Mouse (Mus musculus): ENCODE measurements at regions not wholly inside any gene's neighbourhood (a gene's known extent, or its start where the extent isn't known, plus 50 kb on each side); places are given as distances from the start of the nearest gene placed in this dataset.

GRCm38 (mm10) chr11:27280791-27281190 lies 687.0 kb upstream of the Vrk2 start:
- H3K4me1 ChIP-seq (ENCODE audit: control insufficient read depth, insufficient read depth, low read length), result no peaks in the 10 kb centered on the region
- H3K27ac ChIP-seq (ENCODE audit: insufficient read depth, low read length), result no peak overlapping the region
- peaks cover 16% of the 10 kb centered on the region for H3K9me3 ChIP-seq (replicated peaks; ENCODE audit: control insufficient read depth, insufficient read depth, low read length, poor library complexity, severe bottlenecking)
- no peak for TF ChIP-seq POLR2A (IDR thresholded peaks at IDR 0.05; ENCODE audit: insufficient read depth, low read length)
- TF ChIP-seq EP300 (IDR thresholded peaks at IDR 0.05; ENCODE audit: insufficient read depth, low read depth, low read length), result no peak
- no peak for TF ChIP-seq CTCF (IDR thresholded peaks at IDR 0.05; ENCODE audit: low read depth, low read length)
- no peak overlapping the region for H3K4me3 ChIP-seq (ENCODE audit: low read depth, low read length)
- no peaks in the 10 kb centered on the region for H3K36me3 ChIP-seq (ENCODE audit: control insufficient read depth, insufficient read depth, low read length, poor library complexity, severe bottlenecking)
- no peaks in the 10 kb centered on the region for H3K27me3 ChIP-seq (ENCODE audit: control insufficient read depth, insufficient read depth, low read length, poor library complexity, severe bottlenecking)
- H3K9ac ChIP-seq (ENCODE audit: low read depth, poor library complexity, severe bottlenecking), result no peak overlapping the region

- Histone ChIP-seq H3K36me3 (ENCODE audit: control insufficient read depth, insufficient read depth, low read length, poor library complexity, severe bottlenecking) (no peaks in the 10 kb centered on the region), H3K27ac (ENCODE audit: insufficient read depth, low read length) (no peak overlapping the region), H3K9me3 (replicated peaks; ENCODE audit: control insufficient read depth, insufficient read depth, low read length, poor library complexity, severe bottlenecking) (no peaks in the 10 kb centered on the region), H3K27me3 (ENCODE audit: control insufficient read depth, insufficient read depth, low read length, poor library complexity, severe bottlenecking) (no peaks in the 10 kb centered on the region), H3K4me3 (ENCODE audit: low read depth, low read length) (no peak overlapping the region), H3K9ac (ENCODE audit: low read depth, poor library complexity, severe bottlenecking) (no peak overlapping the region), H3K4me1 (ENCODE audit: control insufficient read depth, insufficient read depth, low read length) (no peaks in the 10 kb centered on the region)
- TF ChIP-seq CTCF (IDR thresholded peaks at IDR 0.05; ENCODE audit: low read depth, low read length) (peak; percentile 50), POLR2A (IDR thresholded peaks at IDR 0.05; ENCODE audit: insufficient read depth, low read length) (no peak)
Measured at GRCm38 (mm10) chr11:27264253-27264652, 670.5 kb upstream of the Vrk2 start.

DNA sequence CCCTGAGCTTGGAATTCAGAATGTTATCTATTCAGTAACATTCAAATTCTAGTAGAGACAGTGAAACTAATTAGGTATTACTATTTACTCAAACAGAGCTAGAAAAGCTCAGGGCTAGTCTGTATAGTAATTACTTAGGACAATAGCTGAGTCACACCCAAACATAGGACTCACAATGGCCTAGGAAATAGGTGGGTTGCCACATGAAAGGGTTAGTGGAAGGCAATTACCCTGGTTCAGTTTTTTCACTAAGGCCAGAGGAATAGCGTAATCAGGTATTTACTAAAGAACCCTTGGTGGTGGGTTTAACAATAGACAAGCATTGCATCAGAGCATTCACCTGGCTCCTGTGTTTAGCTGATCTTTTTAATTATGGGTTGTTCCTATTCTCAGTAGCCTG lies 664.7 kb upstream of the Vrk2 start:
- Histone ChIP-seq H3K9me3 (replicated peaks; ENCODE audit: control insufficient read depth, insufficient read depth, low read length, poor library complexity, severe bottlenecking) (no peaks in the 10 kb centered on the region), H3K27me3 (ENCODE audit: control insufficient read depth, insufficient read depth, low read length, poor library complexity, severe bottlenecking) (no peaks in the 10 kb centered on the region), H3K4me1 (ENCODE audit: control insufficient read depth, insufficient read depth, low read length) (no peaks in the 10 kb centered on the region), H3K27ac (ENCODE audit: insufficient read depth, low read length) (no peak overlapping the region), H3K36me3 (ENCODE audit: control insufficient read depth, insufficient read depth, low read length, poor library complexity, severe bottlenecking) (no peaks in the 10 kb centered on the region), H3K4me3 (ENCODE audit: low read depth, low read length) (no peak overlapping the region), H3K9ac (ENCODE audit: low read depth, poor library complexity, severe bottlenecking) (no peak overlapping the region)
- TF ChIP-seq EP300 (IDR thresholded peaks at IDR 0.05; ENCODE audit: insufficient read depth, low read depth, low read length) (no peak), CTCF (IDR thresholded peaks at IDR 0.05; ENCODE audit: low read depth, low read length) (no peak), POLR2A (IDR thresholded peaks at IDR 0.05; ENCODE audit: insufficient read depth, low read length) (no peak)

DNA sequence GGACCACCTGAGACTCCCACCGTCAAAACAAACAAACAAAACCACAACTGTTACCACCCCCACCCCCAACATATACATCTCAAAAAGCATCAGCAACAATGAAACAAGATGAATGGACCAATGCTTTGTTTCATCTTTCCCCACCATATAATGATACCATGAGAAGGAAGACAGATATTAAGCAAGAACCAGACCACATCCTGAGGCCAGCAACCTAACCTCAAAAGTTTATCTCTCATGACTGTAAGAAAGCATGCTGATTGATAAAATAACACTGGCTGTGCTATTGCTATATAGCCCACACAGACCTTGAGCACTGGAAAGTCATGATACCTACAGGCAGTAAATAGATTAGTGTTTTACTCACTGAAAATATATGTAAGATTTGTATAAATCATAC lies 642.1 kb upstream of the Vrk2 start:
- Histone ChIP-seq H3K9ac (ENCODE audit: low read depth, poor library complexity, severe bottlenecking) (no peak overlapping the region), H3K9me3 (replicated peaks; ENCODE audit: control insufficient read depth, insufficient read depth, low read length, poor library complexity, severe bottlenecking) (no peaks in the 10 kb centered on the region), H3K36me3 (ENCODE audit: control insufficient read depth, insufficient read depth, low read length, poor library complexity, severe bottlenecking) (no peaks in the 10 kb centered on the region), H3K27ac (ENCODE audit: insufficient read depth, low read length) (no peak overlapping the region), H3K4me3 (ENCODE audit: low read depth, low read length) (no peak overlapping the region), H3K27me3 (ENCODE audit: control insufficient read depth, insufficient read depth, low read length, poor library complexity, severe bottlenecking) (no peaks in the 10 kb centered on the region), H3K4me1 (ENCODE audit: control insufficient read depth, insufficient read depth, low read length) (no peaks in the 10 kb centered on the region)
- TF ChIP-seq EP300 (IDR thresholded peaks at IDR 0.05; ENCODE audit: insufficient read depth, low read depth, low read length) (no peak), CTCF (IDR thresholded peaks at IDR 0.05; ENCODE audit: low read depth, low read length) (no peak), POLR2A (IDR thresholded peaks at IDR 0.05; ENCODE audit: insufficient read depth, low read length) (no peak)

DNA sequence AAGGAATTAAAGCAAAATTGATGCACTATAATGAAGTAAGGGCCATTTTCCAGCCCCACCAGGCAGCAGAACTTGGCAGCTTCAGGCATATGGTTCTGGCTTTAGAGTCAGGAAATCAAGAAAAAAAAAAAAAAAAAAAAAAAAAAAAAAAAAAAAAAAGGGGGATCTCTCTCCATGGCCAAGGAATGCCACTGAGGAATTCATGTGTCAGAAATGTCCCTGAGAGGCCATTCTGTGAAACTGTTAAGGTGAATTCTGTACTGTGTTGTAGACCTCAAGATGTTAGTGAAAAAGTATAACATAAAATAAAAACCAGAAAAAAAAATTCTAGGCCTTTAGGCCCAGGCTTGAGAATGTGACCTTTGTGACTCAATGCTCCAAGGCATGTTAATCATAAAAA lies 632.7 kb upstream of the Vrk2 start:
- H3K27ac ChIP-seq (ENCODE audit: insufficient read depth, low read length), result no peak overlapping the region
- H3K4me3 ChIP-seq (ENCODE audit: low read depth, low read length), result no peak overlapping the region
- H3K27me3 ChIP-seq (ENCODE audit: control insufficient read depth, insufficient read depth, low read length, poor library complexity, severe bottlenecking), result no peaks in the 10 kb centered on the region
- no peaks in the 10 kb centered on the region for H3K36me3 ChIP-seq (ENCODE audit: control insufficient read depth, insufficient read depth, low read length, poor library complexity, severe bottlenecking)
- TF ChIP-seq POLR2A (IDR thresholded peaks at IDR 0.05; ENCODE audit: insufficient read depth, low read length) (no peak), CTCF (IDR thresholded peaks at IDR 0.05; ENCODE audit: low read depth, low read length) (no peak), EP300 (IDR thresholded peaks at IDR 0.05; ENCODE audit: insufficient read depth, low read depth, low read length) (no peak)
- H3K9me3 ChIP-seq (replicated peaks; ENCODE audit: control insufficient read depth, insufficient read depth, low read length, poor library complexity, severe bottlenecking), result peaks cover 28% of the 10 kb centered on the region
- H3K4me1 ChIP-seq (ENCODE audit: control insufficient read depth, insufficient read depth, low read length), result no peaks in the 10 kb centered on the region
- no peak overlapping the region for H3K9ac ChIP-seq (ENCODE audit: low read depth, poor library complexity, severe bottlenecking)

- no peaks in the 10 kb centered on the region for H3K36me3 ChIP-seq (ENCODE audit: control insufficient read depth, insufficient read depth, low read length, poor library complexity, severe bottlenecking)
- H3K27ac ChIP-seq (ENCODE audit: insufficient read depth, low read length), result peak overlapping the region; percentile 44; the same call in 1 of the 2 replicates
- no peak overlapping the region for H3K4me3 ChIP-seq (ENCODE audit: low read depth, low read length)
- no peak for TF ChIP-seq POLR2A (IDR thresholded peaks at IDR 0.05; ENCODE audit: insufficient read depth, low read length)
- no peak for TF ChIP-seq CTCF (IDR thresholded peaks at IDR 0.05; ENCODE audit: low read depth, low read length)
- no peak for TF ChIP-seq EP300 (IDR thresholded peaks at IDR 0.05; ENCODE audit: insufficient read depth, low read depth, low read length)
- H3K9ac ChIP-seq (ENCODE audit: low read depth, poor library complexity, severe bottlenecking), result no peak overlapping the region
- no peaks in the 10 kb centered on the region for H3K27me3 ChIP-seq (ENCODE audit: control insufficient read depth, insufficient read depth, low read length, poor library complexity, severe bottlenecking)
- H3K9me3 ChIP-seq (replicated peaks; ENCODE audit: control insufficient read depth, insufficient read depth, low read length, poor library complexity, severe bottlenecking), result peaks cover 21% of the 10 kb centered on the region
- H3K4me1 ChIP-seq (ENCODE audit: control insufficient read depth, insufficient read depth, low read length), result no peaks in the 10 kb centered on the region
Measured at GRCm38 (mm10) chr11:27222436-27222835, 628.6 kb upstream of the Vrk2 start.

Measured in ES-Bruce4 (cell line).